Mouse (Mus musculus) lung, postnatal 0 days (tissue): ENCODE measurements around the gene Adrm1. TPM values are rescaled to one million over a fixed set of nuclear protein-coding genes. Genes with fewer than 3 reads are reported as not detected.

Source experiments
- ATAC-seq: fragments of 200-750 bp; cut with Nextera tagmentation; 2 replicates; pipeline ENCODE4 v1.8.0; 2017; ENCODE audit warnings: moderate library complexity
- DNase-seq: peaks from one replicate; pipeline ENCODE4 v3.0.0-alpha.2; 2016; ENCODE audit warnings: low spot score
- H3K27ac ChIP-seq: fragments of 300-500 bp; sonication (generic); 2 replicates; pipeline ENCODE4 v1.5.1; 2014; ENCODE audit warnings: antibody characterized with exemption, mild to moderate bottlenecking, low read length, mixed read lengths
- H3K27me3 ChIP-seq: fragments of 300-500 bp; sonication (generic); replicated peaks from 2 replicates; pipeline ENCODE4 v1.6.1; 2014; ENCODE audit warnings: low read length, mixed read lengths; ENCODE audit not compliant: insufficient read depth
- H3K36me3 ChIP-seq: fragments of 300-500 bp; sonication (generic); 2 replicates; pipeline ENCODE4 v1.6.1; 2014; ENCODE audit warnings: low read length, mixed read lengths; ENCODE audit not compliant: insufficient read depth
- H3K4me1 ChIP-seq: fragments of 300-500 bp; sonication (generic); 2 replicates; pipeline ENCODE4 v1.6.1; 2014; ENCODE audit warnings: antibody characterized with exemption, low read depth, low read length, mixed read lengths; ENCODE audit not compliant: insufficient read depth
- H3K4me2 ChIP-seq: fragments of 300-500 bp; sonication (generic); replicated peaks from 2 replicates; pipeline ENCODE4 v1.6.1; 2014; ENCODE audit warnings: low read depth, mild to moderate bottlenecking, low read length, moderate library complexity, mixed read lengths
- H3K4me3 ChIP-seq: fragments of 300-500 bp; sonication (generic); 2 replicates; pipeline ENCODE4 v1.5.1; 2014; ENCODE audit warnings: low read depth, low read length
- H3K9ac ChIP-seq: fragments of 300-500 bp; sonication (generic); replicated peaks from 2 replicates; pipeline ENCODE4 v1.6.1; 2014; ENCODE audit warnings: low read depth, mild to moderate bottlenecking
- H3K9me3 ChIP-seq: fragments of 300-500 bp; sonication (generic); 2 replicates; pipeline ENCODE4 v1.6.1; 2016; ENCODE audit warnings: low read length, mixed read lengths
- CTCF ChIP-seq: IDR thresholded peaks from 2 replicates; pipeline ENCODE4 v1.5.1; 2016; ENCODE audit warnings: antibody characterized with exemption, mild to moderate bottlenecking
- EP300 ChIP-seq: IDR thresholded peaks from 2 replicates; pipeline ENCODE4 v1.6.1; 2016; ENCODE audit warnings: antibody characterized with exemption, mild to moderate bottlenecking, control low read depth
- WGBS: fragments of 180-500 bp; shearing (Covaris S2); extraction: QIAGEN DNeasy Blood & Tissue Kit; methylation state at CpG from one replicate; pipeline ENCODE4 v1.1.7; 2014; 5-methylcytosine and 5-hydroxymethylcytosine counted together
- polyA plus RNA-seq: library from polyadenylated mRNA; unstranded; fragments of >200 nt; fragmentation: Nextera tagmentation; extraction: Ambion mirVana; gene quantifications from 2 replicates; pipeline ENCODE4 v1.2.1, GENCODE M21; 2015

Adrm1 gene
- 119 and 136 TPM in 2 replicates for polyA plus RNA-seq

DNA sequence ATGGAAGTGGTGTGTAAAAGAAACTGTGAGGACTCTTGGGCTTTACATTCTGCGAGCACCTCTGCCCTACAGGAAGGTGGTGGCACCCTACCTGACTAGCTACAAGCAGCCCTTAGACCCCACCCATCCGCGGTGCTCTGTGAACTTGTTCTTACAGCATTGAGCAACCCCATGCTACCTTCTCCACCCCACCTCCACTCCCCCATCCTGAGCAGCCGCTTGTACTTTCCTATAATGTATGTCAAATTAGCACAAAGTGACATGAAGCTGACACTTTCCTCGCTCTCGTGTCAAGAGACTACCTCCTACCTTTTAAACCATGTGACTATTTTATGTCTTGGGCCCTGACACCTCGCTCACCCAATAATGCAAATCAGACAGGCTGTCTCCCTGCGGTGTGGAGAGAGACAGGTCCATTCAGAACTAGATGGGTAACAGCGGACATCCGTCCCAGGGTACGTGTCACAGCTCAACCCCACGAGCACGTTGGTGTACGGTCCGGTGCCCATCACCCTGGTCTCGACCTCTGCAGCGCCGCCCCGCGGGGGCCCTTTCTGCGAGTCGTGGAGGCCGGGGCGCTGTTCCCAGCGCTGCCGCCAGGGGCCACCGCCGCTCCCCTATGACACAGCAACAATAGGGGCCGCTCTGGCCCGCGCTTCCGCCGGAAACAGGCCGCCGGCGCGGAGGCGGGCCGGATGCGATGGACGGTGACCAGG is at the start of gene Adrm1:
Gene Adrm1, plus strand, starts transcription at position 680 of the 716 bp plus-strand sequence.
- Histone ChIP-seq H3K4me2 (peak within 1 kb of the TSS; percentile 75), H3K36me3 (peaks cover 12% of the 10 kb centered on the region), H3K27ac (peak within 1 kb of the TSS; percentile 96), H3K9me3 (no peaks in the 10 kb centered on the region), H3K27me3 (no peaks in the 10 kb centered on the region), H3K9ac (peak within 1 kb of the TSS; percentile 95), H3K4me1 (peaks cover 7% of the 10 kb centered on the region; the same call in 1 of the 2 replicates), H3K4me3 (peak within 1 kb of the TSS; percentile 98)
- WGBS = 4% methylated on average over 41 of the region's 41 CpGs
- DNase-seq (peak; percentile 97), ATAC-seq (peak; percentile 96)
- peak; percentile 100 for TF ChIP-seq CTCF
- TF ChIP-seq EP300 = no peak

DNA sequence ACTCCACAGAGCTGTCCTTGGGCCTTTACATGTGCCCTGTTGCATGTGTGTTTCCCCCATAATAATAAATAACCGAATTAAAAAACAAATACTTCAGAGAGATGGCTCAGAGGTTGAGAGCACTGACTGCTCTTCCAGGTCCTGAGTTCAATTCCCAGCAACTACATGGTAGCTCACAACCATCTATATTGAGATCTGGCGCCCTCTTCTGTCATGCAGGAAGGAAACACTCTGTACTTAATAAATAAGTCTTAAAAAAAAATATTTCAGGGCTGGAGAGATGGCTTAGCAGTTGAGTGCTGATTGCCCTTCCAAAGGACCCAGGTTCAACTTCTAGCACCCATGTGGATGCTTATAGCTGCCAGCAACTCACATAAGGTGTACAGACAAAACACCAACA is 47.1 kb upstream of the Adrm1 start:
- DNase-seq = no peak
- no peaks in the 10 kb centered on the region for H3K36me3 ChIP-seq
- H3K4me2 ChIP-seq = no peak overlapping the region
- no peak overlapping the region for H3K4me3 ChIP-seq
- no peak overlapping the region for H3K27ac ChIP-seq
- H3K4me1 ChIP-seq = peaks cover 35% of the 10 kb centered on the region
- ATAC-seq = no peak
- TF ChIP-seq EP300 = no peak
- peak; percentile 42 for TF ChIP-seq CTCF
- WGBS = 86% methylated on average over 2 of the region's 2 CpGs
- no peak overlapping the region for H3K9ac ChIP-seq
- no peaks in the 10 kb centered on the region for H3K9me3 ChIP-seq
- H3K27me3 ChIP-seq = no peaks in the 10 kb centered on the region

DNA sequence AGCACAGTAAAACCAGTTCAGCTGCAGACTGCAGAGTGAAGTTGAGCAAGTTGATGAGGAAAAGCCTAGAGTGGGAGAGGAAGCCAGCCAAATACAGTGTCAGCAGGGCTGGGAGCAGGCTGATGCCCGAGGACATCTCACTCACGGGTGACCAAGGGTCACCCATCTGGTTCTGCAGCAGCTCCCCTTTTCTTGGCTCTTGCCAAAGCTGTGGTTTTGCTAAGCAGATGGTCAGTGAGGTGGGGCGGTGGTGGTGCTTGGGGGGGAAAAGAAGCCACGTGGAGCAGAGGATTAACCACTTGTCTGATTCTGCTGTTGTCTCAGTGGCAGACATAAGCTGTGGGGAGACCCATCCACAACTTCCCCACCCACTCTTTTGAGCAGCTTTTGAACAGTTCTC is 45.1 kb upstream of the Adrm1 start:
- Histone ChIP-seq H3K27me3 (no peaks in the 10 kb centered on the region), H3K36me3 (no peaks in the 10 kb centered on the region), H3K4me3 (no peak overlapping the region), H3K9ac (no peak overlapping the region), H3K9me3 (no peaks in the 10 kb centered on the region), H3K27ac (no peak overlapping the region), H3K4me1 (peaks cover 24% of the 10 kb centered on the region; the same call in 1 of the 2 replicates), H3K4me2 (no peak overlapping the region)
- DNase-seq = peak; percentile 75
- 14% methylated on average over 4 of the region's 4 CpGs for WGBS
- TF ChIP-seq EP300 (no peak), CTCF (no peak)
- peak; percentile 84 for ATAC-seq

GRCm38 (mm10) chr2:180127675-180128074 is 43.6 kb upstream of the Adrm1 start:
- no peak overlapping the region for H3K9ac ChIP-seq
- no peak for TF ChIP-seq EP300
- no peak for TF ChIP-seq CTCF
- H3K9me3 ChIP-seq = no peaks in the 10 kb centered on the region
- no peak for ATAC-seq
- peak; percentile 55 for DNase-seq
- H3K27ac ChIP-seq = no peak overlapping the region
- no peak overlapping the region for H3K4me3 ChIP-seq
- H3K4me1 ChIP-seq = peaks cover 24% of the 10 kb centered on the region; the same call in 1 of the 2 replicates
- no peaks in the 10 kb centered on the region for H3K36me3 ChIP-seq
- H3K4me2 ChIP-seq = no peak overlapping the region
- no peaks in the 10 kb centered on the region for H3K27me3 ChIP-seq
- WGBS = 13% methylated on average over 1 of the region's 1 CpGs

DNA sequence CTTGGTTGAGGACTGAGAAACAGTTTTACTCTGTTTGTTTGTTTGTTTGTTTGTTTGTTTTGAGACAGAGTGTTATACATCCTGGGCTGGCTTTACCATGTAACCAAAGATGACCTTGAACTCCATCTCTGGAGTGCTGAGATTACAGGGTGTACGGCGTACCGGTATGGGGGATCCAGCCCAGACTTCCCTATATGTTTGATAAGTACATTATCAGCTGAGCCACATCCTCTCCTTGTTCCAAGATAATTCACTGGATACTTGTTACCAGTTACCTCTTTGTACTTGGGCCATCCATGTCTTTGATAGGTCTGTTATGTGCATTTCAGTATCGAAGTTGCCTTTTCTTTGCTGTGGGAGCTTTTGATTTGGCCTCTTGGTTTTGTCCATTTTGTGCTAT is 38.1 kb upstream of the Adrm1 start:
- Histone ChIP-seq H3K27ac (no peak overlapping the region), H3K4me1 (peaks cover 1% of the 10 kb centered on the region; the same call in 1 of the 2 replicates), H3K9ac (no peak overlapping the region), H3K4me3 (no peak overlapping the region), H3K9me3 (no peaks in the 10 kb centered on the region), H3K27me3 (no peaks in the 10 kb centered on the region), H3K4me2 (no peak overlapping the region), H3K36me3 (no peaks in the 10 kb centered on the region)
- DNase-seq = no peak
- 92% methylated on average over 4 of the region's 4 CpGs for WGBS
- TF ChIP-seq CTCF = no peak
- no peak for TF ChIP-seq EP300
- no peak for ATAC-seq

DNA sequence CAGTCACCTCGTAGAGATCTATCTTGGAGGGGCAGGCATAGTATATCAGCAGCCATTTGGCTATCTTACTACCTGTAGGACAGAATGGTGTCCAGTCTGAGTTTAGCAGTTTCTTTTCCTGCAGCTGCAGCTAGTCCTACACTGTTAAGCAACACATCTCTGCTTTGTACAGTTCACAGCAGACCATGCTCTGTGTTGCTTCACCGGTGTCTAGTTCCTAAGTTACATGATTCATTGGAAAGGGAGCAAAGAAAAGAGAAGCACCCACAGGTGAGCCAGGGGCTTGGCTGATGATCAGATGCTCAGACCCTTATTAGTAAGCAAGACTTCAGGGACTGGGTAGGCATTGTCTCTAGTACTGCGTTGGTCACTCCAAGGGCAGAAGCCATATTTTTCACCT is 37.4 kb upstream of the Adrm1 start:
- Histone ChIP-seq H3K27me3 (no peaks in the 10 kb centered on the region), H3K4me2 (no peak overlapping the region), H3K36me3 (no peaks in the 10 kb centered on the region), H3K4me3 (no peak overlapping the region), H3K27ac (no peak overlapping the region), H3K4me1 (no peaks in the 10 kb centered on the region), H3K9me3 (no peaks in the 10 kb centered on the region), H3K9ac (no peak overlapping the region)
- TF ChIP-seq EP300 (no peak), CTCF (no peak)
- DNase-seq = no peak
- ATAC-seq = no peak
- WGBS = 76% methylated on average over 3 of the region's 3 CpGs
